Mouse (Mus musculus) C2C12 (cell line): ENCODE measurements at regions not wholly inside any gene's neighbourhood (a gene's known extent, or its start where the extent isn't known, plus 50 kb on each side); places are given as distances from the start of the nearest gene placed in this dataset.

Experiments used
- CEBPB ChIP-seq: IDR thresholded peaks from one replicate; pipeline ENCODE4 v1.6.1; 2011; ENCODE audit warnings: low read depth, mild to moderate bottlenecking, control low read depth, moderate library complexity
- CTCF ChIP-seq: IDR thresholded peaks from one replicate; pipeline ENCODE4 v1.5.1; 2011; ENCODE audit not compliant: control insufficient read depth, insufficient read depth, insufficient read length
- USF1 ChIP-seq: IDR thresholded peaks from one replicate; pipeline ENCODE4 v1.6.1; 2011; ENCODE audit warnings: low read depth, mild to moderate bottlenecking, control low read depth, moderate library complexity

GRCm38 (mm10) chr10:24999807-25000206 lies 72.5 kb upstream of the Arg1 start:
- TF ChIP-seq USF1 (no peak), CTCF (no peak), CEBPB (no peak)
